Mouse (Mus musculus): ENCODE measurements at regions not wholly inside any gene's neighbourhood (a gene's known extent, or its start where the extent isn't known, plus 50 kb on each side); places are given as distances from the start of the nearest gene placed in this dataset.

GRCm38 (mm10) chr12:68242683-68243082 lies 916.3 kb downstream of the Rps29 start:
- no peak for DNase-seq (ENCODE audit: low read depth, low spot score)

DNA sequence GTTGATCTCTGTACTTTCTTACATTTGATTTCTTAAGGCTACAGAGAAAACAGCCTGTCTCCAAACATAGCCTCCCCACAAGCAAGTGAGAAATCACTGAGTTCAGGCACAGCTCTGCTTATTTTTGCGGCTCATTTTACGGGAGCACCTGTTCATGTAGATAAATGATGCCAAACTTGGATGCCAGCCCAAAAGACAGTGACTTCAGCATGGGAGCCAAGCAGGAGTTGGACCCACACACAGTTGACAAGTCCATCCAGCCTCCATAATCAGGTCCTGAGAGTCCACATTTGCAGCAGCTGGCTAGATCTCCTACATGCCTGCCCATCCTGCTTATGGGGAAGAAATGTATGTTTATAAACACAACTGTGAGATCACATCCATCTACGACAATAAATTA lies 927.2 kb downstream of the Rps29 start:
- DNase-seq (ENCODE audit: low read depth, low spot score): peak; percentile 8

GRCm38 (mm10) chr12:68217091-68217490 lies 941.9 kb downstream of the Rps29 start:
- no peak for DNase-seq (ENCODE audit: low read depth, low spot score)

DNA sequence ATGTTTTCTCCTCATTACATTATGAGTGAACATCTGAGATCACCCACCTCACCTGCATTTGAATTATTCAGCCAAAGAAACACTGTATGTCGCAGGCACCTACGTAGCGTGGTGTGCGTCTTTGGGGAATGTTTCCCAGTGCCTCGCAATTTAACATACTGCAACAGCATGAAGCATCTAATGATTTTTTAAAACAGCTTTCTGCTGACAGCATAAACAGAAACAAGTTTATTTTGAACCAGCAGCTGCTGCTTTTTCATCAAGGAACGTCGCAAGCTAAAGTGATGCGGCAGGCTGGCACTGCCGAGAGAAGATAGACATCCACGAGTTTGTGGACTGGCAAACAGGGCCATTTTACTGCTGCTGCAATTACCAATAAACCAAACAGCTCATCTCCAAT lies 950.7 kb downstream of the Rps29 start:
- no peak for DNase-seq (ENCODE audit: low read depth, low spot score)

DNA sequence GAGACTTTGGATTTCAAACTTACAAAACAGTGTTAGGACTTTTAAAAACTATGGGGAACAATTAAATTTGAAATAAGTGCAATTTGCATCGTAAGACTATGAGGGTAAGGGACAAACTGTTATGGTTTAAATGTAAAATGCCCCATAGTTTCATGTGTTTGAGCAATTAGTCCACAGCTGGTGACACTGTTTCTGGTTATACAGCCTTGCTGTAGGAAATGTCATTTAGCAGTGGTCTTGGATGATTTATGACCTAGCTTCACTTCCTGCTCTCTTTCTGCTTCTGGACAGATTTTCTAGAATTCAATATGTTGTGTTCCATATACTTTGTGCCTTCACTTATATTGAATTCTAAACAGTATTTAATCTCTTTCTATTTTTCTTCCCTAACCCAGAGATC lies 961.5 kb upstream of the Mdga2 start:
- DNase-seq (ENCODE audit: low read depth, low spot score): no peak

GRCm38 (mm10) chr12:68161317-68161716 lies 939.0 kb upstream of the Mdga2 start:
- DNase-seq (ENCODE audit: low read depth, low spot score): no peak

DNA sequence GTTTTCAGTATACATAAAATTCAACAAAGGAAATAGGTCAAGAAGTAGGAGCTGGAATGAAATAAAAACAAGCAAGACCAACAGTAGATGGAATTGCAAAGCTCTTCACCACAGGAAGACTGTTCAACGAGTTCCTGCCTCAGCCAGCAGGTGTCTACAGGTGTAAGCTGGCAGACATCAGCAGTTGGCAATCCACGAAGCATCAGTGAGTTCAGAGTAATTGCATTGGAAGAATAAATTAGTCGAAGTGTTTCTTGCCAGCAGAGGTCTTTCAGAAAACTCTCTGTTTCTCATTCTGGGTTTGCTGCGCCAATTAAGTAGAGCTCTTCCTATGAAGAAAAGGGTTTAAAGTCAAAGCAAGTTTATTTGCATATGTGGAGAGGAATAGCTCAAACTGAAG lies 925.7 kb upstream of the Mdga2 start:
- DNase-seq (ENCODE audit: low read depth, low spot score): no peak

- no peak for DNase-seq (ENCODE audit: low read depth, low spot score)
Observed at GRCm38 (mm10) chr12:68139831-68140230, 917.5 kb upstream of the Mdga2 start.

GRCm38 (mm10) chr12:68131776-68132175 lies 909.4 kb upstream of the Mdga2 start:
- no peak for DNase-seq (ENCODE audit: low read depth, low spot score)

GRCm38 (mm10) chr12:68115762-68116161 lies 893.4 kb upstream of the Mdga2 start:
- DNase-seq (ENCODE audit: low read depth, low spot score): no peak

Data from skeletal muscle tissue, adult 2 months (tissue).